Mouse (Mus musculus): Measurements from ENCODE around the gene Bpifa3. TPM values are rescaled to one million over a fixed set of nuclear protein-coding genes. Genes with fewer than 3 reads are reported as not detected.

The Bpifa3 gene
- not detected for polyA plus RNA-seq (2012; fragmentation: generic; extraction: Trizol)

GRCm38 (mm10) chr2:154130120-154130519 is at the start of gene Bpifa3:
TSS of gene Bpifa3 (plus strand) at chr2:154130336.

GRCm38 (mm10) chr2:154142580-154142979 is 12.4 kb downstream of the Bpifa3 start, which contains the start of gene Bpifa1:
TSS of gene Bpifa1 (plus strand) at chr2:154142880.

GRCm38 (mm10) chr2:154162307-154162706 is 32.2 kb downstream of the Bpifa3 start, which contains the start of gene Bpifa5:
TSS of gene Bpifa5 (plus strand) at chr2:154162607.

Other genes starting within 250 kb of the Bpifa3 start
- gene Bpifb6, start 229.9 kb upstream of the Bpifa3 start, polyA plus RNA-seq (2012; fragmentation: generic; extraction: Trizol) = not detected
- under 1 TPM in 1 of 2 experiments, not detected in 1; 0.19 TPM for gene Bpifb3, start 212.1 kb upstream of the Bpifa3 start, polyA plus RNA-seq (2012; fragmentation: generic; extraction: Trizol)
- under 1 TPM; 0.06 to 0.26 TPM for gene Bpifb4, start 192.1 kb upstream of the Bpifa3 start, polyA plus RNA-seq (2012; fragmentation: generic; extraction: Trizol)
- not detected for gene Bpifa6, start 155.4 kb upstream of the Bpifa3 start, polyA plus RNA-seq (2012; fragmentation: generic; extraction: Trizol)
- not detected for gene Bpifa2, start 122.1 kb upstream of the Bpifa3 start, polyA plus RNA-seq (2012; fragmentation: generic; extraction: Trizol)
- not detected for gene Bpifa1, start 12.5 kb downstream of the Bpifa3 start, polyA plus RNA-seq (2012; fragmentation: generic; extraction: Trizol)
- gene Bpifa5, start 32.3 kb downstream of the Bpifa3 start, polyA plus RNA-seq (2012; fragmentation: generic; extraction: Trizol) = not detected
- not detected for gene Bpifb1, start 60.5 kb downstream of the Bpifa3 start, polyA plus RNA-seq (2012; fragmentation: generic; extraction: Trizol)
- gene Bpifb5, start 93.4 kb downstream of the Bpifa3 start, polyA plus RNA-seq (2012; fragmentation: generic; extraction: Trizol) = not detected
- gene Bpifb9a, start 127.5 kb downstream of the Bpifa3 start, polyA plus RNA-seq (2012; fragmentation: generic; extraction: Trizol) = not detected
- not detected for gene Bpifb9b, start 176.9 kb downstream of the Bpifa3 start, polyA plus RNA-seq (2012; fragmentation: generic; extraction: Trizol)
- 1 to 10 TPM; 3.0 to 8.0 TPM for gene Cdk5rap1, start 242.7 kb downstream of the Bpifa3 start, polyA plus RNA-seq (2012; fragmentation: generic; extraction: Trizol)